Mouse (Mus musculus) spleen, adult 2 months (tissue): ENCODE measurements around the gene Cit. TPM values are rescaled to one million over a fixed set of nuclear protein-coding genes. Genes with fewer than 3 reads are reported as not detected.

Source experiments
- DNase-seq, 2 experiments: peaks; one replicate each; pipeline versions ENCODE4 v3.0.0 to v3.0.0-alpha.2; 2012 to 2021; ENCODE audit warnings: low spot score in 2 of 2, low read depth in 1 of 2
- H3K27ac ChIP-seq: fragments of 200-500 bp; 2 replicates; pipeline ENCODE4 v1.5.1; 2012; ENCODE audit warnings: low read length, inconsistent platforms; ENCODE audit not compliant: insufficient read depth
- H3K27me3 ChIP-seq: fragments of 200-500 bp; 2 replicates; pipeline ENCODE4 v1.6.1; 2012; ENCODE audit warnings: mild to moderate bottlenecking, moderate library complexity, low read length, inconsistent platforms; ENCODE audit not compliant: control insufficient read depth, insufficient read depth
- H3K36me3 ChIP-seq: fragments of 200-500 bp; 2 replicates; pipeline ENCODE4 v1.6.1; 2012; ENCODE audit warnings: mild to moderate bottlenecking, low read length, inconsistent platforms; ENCODE audit not compliant: control insufficient read depth, insufficient read depth
- H3K4me1 ChIP-seq: fragments of 200-500 bp; 2 replicates; pipeline ENCODE4 v1.6.1; 2011; ENCODE audit warnings: inconsistent platforms; ENCODE audit not compliant: control insufficient read depth, insufficient read depth, insufficient read length
- H3K4me3 ChIP-seq: fragments of 200-500 bp; 2 replicates; pipeline ENCODE4 v1.5.1; 2011; ENCODE audit warnings: mild to moderate bottlenecking, inconsistent platforms; ENCODE audit not compliant: insufficient read depth, insufficient read length; ENCODE audit errors: extremely low read depth
- CTCF ChIP-seq: fragments of 200-500 bp; IDR thresholded peaks from 2 replicates; pipeline ENCODE4 v1.5.1; 2011; ENCODE audit warnings: mild to moderate bottlenecking, inconsistent platforms; ENCODE audit not compliant: insufficient read depth, insufficient read length, insufficient replicate concordance; ENCODE audit errors: extremely low read depth
- POLR2A ChIP-seq: fragments of 200-500 bp; IDR thresholded peaks from 2 replicates; pipeline ENCODE4 v1.6.1; 2011; ENCODE audit warnings: low read depth, low read length, inconsistent platforms
- WGBS: fragments of 180-500 bp; shearing (Covaris S2); methylation state at CpG from one replicate; pipeline ENCODE4 v1.1.7; 2018; 5-methylcytosine and 5-hydroxymethylcytosine counted together
- polyA plus RNA-seq: library from polyadenylated mRNA; depleted of rRNA; stranded (reverse); fragments of >200 nt; gene quantifications from 2 replicates; pipeline ENCODE4 v1.2.3, GENCODE M21; 2012

The Cit gene
- polyA plus RNA-seq, 1 experiment: 6.3 TPM

GRCm38 (mm10) chr5:115859461-115859860 lies 14.4 kb downstream of the Cit start:
- no peaks in the 10 kb centered on the region for H3K4me1 ChIP-seq
- H3K36me3 ChIP-seq: no peaks in the 10 kb centered on the region
- H3K27me3 ChIP-seq: no peaks in the 10 kb centered on the region
- no peak for DNase-seq
- WGBS: 95% methylated on average over 9 of the region's 9 CpGs
- no peak overlapping the region for H3K27ac ChIP-seq
- no peak for TF ChIP-seq CTCF
- no peak for TF ChIP-seq POLR2A
- no peak overlapping the region for H3K4me3 ChIP-seq

- TF ChIP-seq CTCF (no peak), POLR2A (no peak)
- WGBS: 96% methylated on average over 10 of the region's 10 CpGs
- H3K4me3 ChIP-seq: no peak overlapping the region
- no peak for DNase-seq
- no peaks in the 10 kb centered on the region for H3K36me3 ChIP-seq
- no peak overlapping the region for H3K27ac ChIP-seq
- H3K4me1 ChIP-seq: no peaks in the 10 kb centered on the region
- H3K27me3 ChIP-seq: no peaks in the 10 kb centered on the region
Measured at GRCm38 (mm10) chr5:115861991-115862390, 16.9 kb downstream of the Cit start.

GRCm38 (mm10) chr5:115862439-115862838 lies 17.4 kb downstream of the Cit start:
- no peak overlapping the region for H3K4me3 ChIP-seq
- H3K4me1 ChIP-seq: no peaks in the 10 kb centered on the region
- 96% methylated on average over 10 of the region's 10 CpGs for WGBS
- DNase-seq: no peak
- TF ChIP-seq POLR2A (no peak), CTCF (no peak)
- H3K27me3 ChIP-seq: no peaks in the 10 kb centered on the region
- no peak overlapping the region for H3K27ac ChIP-seq
- no peaks in the 10 kb centered on the region for H3K36me3 ChIP-seq

- no peaks in the 10 kb centered on the region for H3K36me3 ChIP-seq
- H3K27me3 ChIP-seq: no peaks in the 10 kb centered on the region
- H3K27ac ChIP-seq: no peak overlapping the region; the same call in 1 of the 2 replicates
- WGBS: 90% methylated on average over 11 of the region's 11 CpGs
- H3K4me1 ChIP-seq: no peaks in the 10 kb centered on the region
- no peak overlapping the region for H3K4me3 ChIP-seq
- DNase-seq: no peak
- TF ChIP-seq CTCF (no peak), POLR2A (no peak)
Measured at GRCm38 (mm10) chr5:115866296-115866695, 21.2 kb downstream of the Cit start.

GRCm38 (mm10) chr5:115868540-115868939 lies 23.5 kb downstream of the Cit start:
- TF ChIP-seq POLR2A: no peak
- TF ChIP-seq CTCF: no peak
- DNase-seq: no peak
- no peaks in the 10 kb centered on the region for H3K4me1 ChIP-seq
- no peaks in the 10 kb centered on the region for H3K27me3 ChIP-seq
- H3K27ac ChIP-seq: no peak overlapping the region
- H3K36me3 ChIP-seq: no peaks in the 10 kb centered on the region
- H3K4me3 ChIP-seq: no peak overlapping the region
- WGBS: 97% methylated on average over 12 of the region's 12 CpGs

- whole genome bisulfite sequencing: 96% methylated on average over 15 of the region's 15 CpGs
- no peak for DNase-seq
- Histone ChIP-seq H3K4me3 (no peak overlapping the region), H3K4me1 (no peaks in the 10 kb centered on the region), H3K36me3 (no peaks in the 10 kb centered on the region), H3K27ac (no peak overlapping the region), H3K27me3 (no peaks in the 10 kb centered on the region)
- TF ChIP-seq POLR2A (no peak), CTCF (no peak)
Measured at GRCm38 (mm10) chr5:115869198-115869597, 24.1 kb downstream of the Cit start.

- TF ChIP-seq POLR2A (no peak), CTCF (no peak)
- Histone ChIP-seq H3K27me3 (no peaks in the 10 kb centered on the region), H3K36me3 (no peaks in the 10 kb centered on the region), H3K4me3 (no peak overlapping the region), H3K4me1 (no peaks in the 10 kb centered on the region), H3K27ac (no peak overlapping the region)
- 96% methylated on average over 10 of the region's 10 CpGs for WGBS
- DNase-seq: no peak
Measured at GRCm38 (mm10) chr5:115871153-115871552, 26.1 kb downstream of the Cit start.

GRCm38 (mm10) chr5:115872106-115872505 lies 27.0 kb downstream of the Cit start:
- TF ChIP-seq POLR2A (no peak), CTCF (no peak)
- no peak overlapping the region for H3K27ac ChIP-seq
- no peak overlapping the region for H3K4me3 ChIP-seq
- H3K36me3 ChIP-seq: no peaks in the 10 kb centered on the region
- no peak for DNase-seq
- no peaks in the 10 kb centered on the region for H3K4me1 ChIP-seq
- 93% methylated on average over 11 of the region's 11 CpGs for WGBS
- no peaks in the 10 kb centered on the region for H3K27me3 ChIP-seq
